Mouse (Mus musculus) limb, embryonic 11.5 days (tissue): Measurements from ENCODE around the gene Hbs1l. TPM values are rescaled to one million over a fixed set of nuclear protein-coding genes. Genes with fewer than 3 reads are reported as not detected.

Experiments
- ATAC-seq: fragments of 200-750 bp; cut with Nextera tagmentation; 2 replicates; pipeline ENCODE4 v1.8.0; 2017; ENCODE audit warnings: low read depth; ENCODE audit not compliant: insufficient number of reproducible peaks, low FRiP score, low TSS enrichment
- DNase-seq: peaks from one replicate; pipeline ENCODE4 v3.0.0-alpha.2; 2015; ENCODE audit warnings: low spot score
- H3K27ac ChIP-seq: fragments of 300-500 bp; sonication (generic); replicated peaks from 2 replicates; pipeline ENCODE4 v1.5.1; 2014; ENCODE audit warnings: low read depth, mild to moderate bottlenecking, low read length
- H3K27me3 ChIP-seq: fragments of 300-500 bp; sonication (generic); 2 replicates; pipeline ENCODE4 v1.6.1; 2014; ENCODE audit warnings: mild to moderate bottlenecking, low read length, mixed read lengths; ENCODE audit not compliant: control insufficient read depth, insufficient read depth
- H3K36me3 ChIP-seq: fragments of 300-500 bp; sonication (generic); 2 replicates; pipeline ENCODE4 v1.6.1; 2014; ENCODE audit warnings: mild to moderate bottlenecking, low read length, moderate library complexity, mixed read lengths; ENCODE audit not compliant: control insufficient read depth, insufficient read depth
- H3K4me1 ChIP-seq: fragments of 300-500 bp; sonication (generic); 2 replicates; pipeline ENCODE4 v1.6.1; 2014; ENCODE audit warnings: low read length, mixed read lengths; ENCODE audit not compliant: control insufficient read depth, insufficient read depth
- H3K4me2 ChIP-seq: fragments of 300-500 bp; sonication (generic); 2 replicates; pipeline ENCODE4 v1.6.1; 2014; ENCODE audit warnings: low read depth, mild to moderate bottlenecking, moderate library complexity; ENCODE audit not compliant: severe bottlenecking
- H3K4me3 ChIP-seq: fragments of 300-500 bp; sonication (generic); 2 replicates; pipeline ENCODE4 v1.5.1; 2014; ENCODE audit warnings: low read depth, low read length
- H3K9ac ChIP-seq: fragments of 300-500 bp; sonication (generic); 2 replicates; pipeline ENCODE4 v1.6.1; 2014; ENCODE audit warnings: mild to moderate bottlenecking, low read length
- H3K9me3 ChIP-seq: fragments of 300-500 bp; sonication (generic); 2 replicates; pipeline ENCODE4 v1.6.1; 2016; ENCODE audit warnings: low read length; ENCODE audit not compliant: control insufficient read depth
- WGBS: fragments of 180-500 bp; shearing (Covaris S2); extraction: QIAGEN DNeasy Blood & Tissue Kit; methylation state at CpG from one replicate; pipeline ENCODE4 v1.1.7; 2014; 5-methylcytosine and 5-hydroxymethylcytosine counted together
- polyA plus RNA-seq: library from polyadenylated mRNA; unstranded; fragments of >200 nt; fragmentation: Nextera tagmentation; extraction: Ambion mirVana; gene quantifications from 2 replicates; pipeline ENCODE4 v1.2.1, GENCODE M21; 2014

Gene Hbs1l
- polyA plus RNA-seq, 1 experiment from 2014 or later = 122 TPM

- no peak overlapping the region for H3K9ac ChIP-seq
- H3K36me3 ChIP-seq = no peaks in the 10 kb centered on the region
- no peak overlapping the region for H3K4me3 ChIP-seq
- 94% methylated on average over 1 of the region's 1 CpGs for WGBS
- H3K4me2 ChIP-seq = no peak overlapping the region
- no peak for DNase-seq
- no peak for ATAC-seq
- H3K9me3 ChIP-seq = no peaks in the 10 kb centered on the region
- H3K27ac ChIP-seq = no peak overlapping the region
- no peaks in the 10 kb centered on the region for H3K27me3 ChIP-seq
- H3K4me1 ChIP-seq = no peaks in the 10 kb centered on the region
These were observed 23.2 kb downstream of the Hbs1l start for GRCm38 (mm10) chr10:21318996-21319395.

DNA sequence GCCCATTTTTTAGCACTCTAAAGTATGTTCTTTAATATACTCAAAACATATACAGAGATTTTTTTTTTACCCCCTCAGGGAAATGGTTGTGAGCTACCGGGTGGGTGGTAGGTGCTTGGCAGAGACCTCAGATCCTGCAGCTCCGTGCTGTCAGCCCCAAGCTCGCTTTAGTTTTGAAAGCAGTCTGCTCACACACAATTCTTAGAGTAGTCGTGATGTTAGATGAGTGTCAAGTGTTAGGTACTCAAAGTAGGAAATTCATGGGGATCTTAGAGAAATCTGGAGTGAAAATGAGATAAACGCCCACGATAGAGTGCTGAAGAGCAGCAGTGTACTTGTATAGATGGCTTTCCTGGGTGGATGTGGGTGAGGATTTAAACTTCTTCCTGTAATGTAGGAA, 24.8 kb downstream of the Hbs1l start:
- Histone ChIP-seq H3K4me2 (no peak overlapping the region), H3K9ac (no peak overlapping the region), H3K9me3 (no peaks in the 10 kb centered on the region), H3K4me3 (no peak overlapping the region), H3K27me3 (no peaks in the 10 kb centered on the region), H3K4me1 (no peaks in the 10 kb centered on the region), H3K36me3 (no peaks in the 10 kb centered on the region), H3K27ac (no peak overlapping the region)
- WGBS = 94% methylated on average over 6 of the region's 6 CpGs
- DNase-seq = no peak
- no peak for ATAC-seq

DNA sequence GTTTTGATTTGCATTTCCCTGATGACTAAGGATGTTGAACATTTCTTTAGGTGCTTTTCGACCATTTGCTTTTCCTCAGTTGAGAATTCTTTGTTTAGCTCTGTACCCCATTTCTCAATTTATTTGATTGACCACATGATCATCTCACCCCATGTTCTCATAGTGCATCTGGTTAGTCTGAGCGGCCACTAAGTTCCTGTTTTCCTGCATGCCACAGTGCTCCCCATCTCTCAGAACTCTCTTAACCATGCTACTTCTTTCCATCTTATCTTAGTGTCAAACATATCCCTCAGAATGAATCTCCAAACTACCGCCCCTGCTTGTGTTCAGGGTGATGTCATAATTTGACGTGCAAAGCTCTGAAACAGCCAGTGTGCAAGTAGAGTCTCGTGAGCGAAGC, 30.6 kb downstream of the Hbs1l start:
- ATAC-seq = no peak
- 93% methylated on average over 6 of the region's 6 CpGs for WGBS
- H3K4me3 ChIP-seq = no peak overlapping the region

DNA sequence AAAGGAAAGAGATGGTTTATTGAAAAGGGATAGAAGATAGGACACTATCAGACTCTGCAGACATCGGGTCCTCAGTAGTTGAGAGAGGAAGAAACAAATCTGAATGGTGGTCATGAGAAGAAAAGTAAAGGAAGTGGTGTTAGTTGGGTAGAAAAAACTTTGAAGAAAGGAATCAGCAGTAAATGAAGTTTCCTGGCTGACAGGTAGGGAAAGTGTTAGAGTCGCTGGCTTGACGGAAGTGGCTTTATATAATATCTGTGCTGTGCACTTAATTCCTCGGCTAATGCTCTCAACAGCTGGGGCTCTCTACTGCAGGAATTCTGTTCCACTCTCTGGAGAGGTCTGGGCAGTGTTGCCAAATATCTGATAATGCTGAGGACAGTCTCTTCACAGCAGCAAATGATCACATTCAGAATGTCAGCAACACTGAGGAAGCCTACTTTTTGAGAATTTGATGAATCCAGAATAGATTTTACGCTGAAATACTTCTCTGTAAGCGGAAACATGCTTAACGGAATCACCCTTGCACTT, 31.9 kb downstream of the Hbs1l start:
- H3K27ac ChIP-seq = no peak overlapping the region
- no peaks in the 10 kb centered on the region for H3K9me3 ChIP-seq
- ATAC-seq (no peak), DNase-seq (no peak)
- 90% methylated on average over 7 of the region's 7 CpGs for WGBS
- H3K27me3 ChIP-seq = no peaks in the 10 kb centered on the region
- no peaks in the 10 kb centered on the region for H3K4me1 ChIP-seq
- no peak overlapping the region for H3K9ac ChIP-seq
- H3K4me2 ChIP-seq = no peak overlapping the region
- peaks cover 4% of the 10 kb centered on the region for H3K36me3 ChIP-seq
- H3K4me3 ChIP-seq = no peak overlapping the region

More for the DNA sequence above, 30.6 kb downstream of the Hbs1l start:
- H3K9ac ChIP-seq = no peak overlapping the region
- no peaks in the 10 kb centered on the region for H3K27me3 ChIP-seq
- H3K9me3 ChIP-seq = no peaks in the 10 kb centered on the region
- no peak overlapping the region for H3K4me2 ChIP-seq
- H3K27ac ChIP-seq = no peak overlapping the region
- no peaks in the 10 kb centered on the region for H3K4me1 ChIP-seq
- peaks cover 4% of the 10 kb centered on the region for H3K36me3 ChIP-seq
- DNase-seq = no peak

GRCm38 (mm10) chr10:21334349-21335105, 38.7 kb downstream of the Hbs1l start:
- ATAC-seq (no peak), DNase-seq (no peak)
- no peaks in the 10 kb centered on the region for H3K4me1 ChIP-seq
- no peaks in the 10 kb centered on the region for H3K27me3 ChIP-seq
- no peak overlapping the region for H3K27ac ChIP-seq
- H3K36me3 ChIP-seq = peaks cover 11% of the 10 kb centered on the region
- no peaks in the 10 kb centered on the region for H3K9me3 ChIP-seq
- no peak overlapping the region for H3K4me2 ChIP-seq
- no peak overlapping the region for H3K9ac ChIP-seq
- WGBS = 80% methylated on average over 7 of the region's 7 CpGs
- no peak overlapping the region for H3K4me3 ChIP-seq

DNA sequence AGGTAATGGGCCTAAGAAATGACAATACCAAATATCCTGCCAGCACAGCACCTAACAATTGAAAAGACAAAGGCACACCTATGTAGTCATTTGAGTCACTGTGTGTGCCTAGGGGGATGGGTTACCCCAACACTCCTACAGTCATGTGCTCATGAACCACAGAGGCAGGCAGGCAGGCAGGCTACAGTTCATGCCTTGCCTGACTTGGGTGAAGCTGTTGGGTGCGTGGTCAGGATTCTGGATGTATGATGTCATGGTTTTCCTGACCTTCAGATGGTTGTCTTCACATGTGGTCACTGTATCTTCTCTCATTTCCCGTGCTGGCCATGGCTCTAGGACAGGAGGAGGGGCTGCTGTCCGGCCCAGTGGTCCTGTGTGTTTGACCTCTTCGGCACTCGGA, 39.8 kb downstream of the Hbs1l start:
- Histone ChIP-seq H3K4me2 (no peak overlapping the region), H3K36me3 (peaks cover 11% of the 10 kb centered on the region), H3K9ac (no peak overlapping the region), H3K4me3 (no peak overlapping the region), H3K9me3 (no peaks in the 10 kb centered on the region), H3K4me1 (no peaks in the 10 kb centered on the region), H3K27ac (no peak overlapping the region), H3K27me3 (no peaks in the 10 kb centered on the region)
- ATAC-seq (no peak), DNase-seq (no peak)
- WGBS = 96% methylated on average over 5 of the region's 5 CpGs

- H3K36me3 ChIP-seq = peaks cover 11% of the 10 kb centered on the region; the same call in 1 of the 2 replicates
- H3K4me3 ChIP-seq = no peak overlapping the region
- H3K27me3 ChIP-seq = no peaks in the 10 kb centered on the region
- no peak overlapping the region for H3K9ac ChIP-seq
- ATAC-seq = no peak
- no peak for DNase-seq
- WGBS = 66% methylated on average over 2 of the region's 2 CpGs
- H3K27ac ChIP-seq = no peak overlapping the region
- no peaks in the 10 kb centered on the region for H3K4me1 ChIP-seq
- no peak overlapping the region for H3K4me2 ChIP-seq
- H3K9me3 ChIP-seq = no peaks in the 10 kb centered on the region
These were observed 41.4 kb downstream of the Hbs1l start for GRCm38 (mm10) chr10:21337191-21337590.

GRCm38 (mm10) chr10:21341706-21342105, 45.9 kb downstream of the Hbs1l start:
- no peak overlapping the region for H3K27ac ChIP-seq
- no peaks in the 10 kb centered on the region for H3K9me3 ChIP-seq
- DNase-seq (no peak), ATAC-seq (no peak)
- 86% methylated on average over 14 of the region's 14 CpGs for WGBS
- no peaks in the 10 kb centered on the region for H3K4me1 ChIP-seq
- no peak overlapping the region for H3K9ac ChIP-seq
- H3K27me3 ChIP-seq = no peaks in the 10 kb centered on the region
- H3K4me2 ChIP-seq = no peak overlapping the region
- H3K36me3 ChIP-seq = peaks cover 12% of the 10 kb centered on the region; the same call in 1 of the 2 replicates
- H3K4me3 ChIP-seq = no peak overlapping the region
